Mouse (Mus musculus) thymus, adult 2 months (tissue): ENCODE results near the gene Sept6. TPM values are rescaled to one million over a fixed set of nuclear protein-coding genes. Genes with fewer than 3 reads are reported as not detected.

Source experiments
- DNase-seq: peaks from one replicate; pipeline ENCODE4 v3.0.0; 2021
- H3K27ac ChIP-seq: fragments of 200-500 bp; 2 replicates; pipeline ENCODE4 v1.5.1; 2012; ENCODE audit warnings: low read length, control low read depth; ENCODE audit not compliant: control insufficient read depth, insufficient read depth
- H3K27me3 ChIP-seq: fragments of 200-500 bp; 2 replicates; pipeline ENCODE4 v1.6.1; 2012; ENCODE audit warnings: mild to moderate bottlenecking, low read length, moderate library complexity, mixed read lengths; ENCODE audit not compliant: control insufficient read depth, insufficient read depth
- H3K36me3 ChIP-seq: fragments of 200-500 bp; 2 replicates; pipeline ENCODE4 v1.6.1; 2012; ENCODE audit warnings: mild to moderate bottlenecking, low read length, moderate library complexity; ENCODE audit not compliant: control insufficient read depth, insufficient read depth
- H3K4me1 ChIP-seq: fragments of 200-500 bp; replicated peaks from 2 replicates; pipeline ENCODE4 v1.6.1; 2012; ENCODE audit warnings: low read length; ENCODE audit not compliant: control insufficient read depth, insufficient read depth
- H3K4me3 ChIP-seq: fragments of 200-500 bp; 2 replicates; pipeline ENCODE4 v1.5.1; 2012; ENCODE audit warnings: mild to moderate bottlenecking, low read length, control low read depth, moderate library complexity; ENCODE audit not compliant: control insufficient read depth, insufficient read depth
- CTCF ChIP-seq: fragments of 200-500 bp; IDR thresholded peaks from 2 replicates; pipeline ENCODE4 v1.5.1; 2012; ENCODE audit warnings: mild to moderate bottlenecking, control low read depth, low read length, moderate library complexity, borderline replicate concordance; ENCODE audit not compliant: control insufficient read depth, poor library complexity, insufficient read depth; ENCODE audit errors: extremely low read depth
- POLR2A ChIP-seq: fragments of 200-500 bp; IDR thresholded peaks from 2 replicates; pipeline ENCODE4 v1.6.1; 2012; ENCODE audit warnings: mild to moderate bottlenecking, low read length, control low read depth, moderate library complexity; ENCODE audit not compliant: control insufficient read depth, poor library complexity, insufficient read depth; ENCODE audit errors: extremely low read depth
- WGBS: fragments of 180-500 bp; shearing (Covaris S2); methylation state at CpG from one replicate; pipeline ENCODE4 v1.1.7; 2018; 5-methylcytosine and 5-hydroxymethylcytosine counted together
- polyA plus RNA-seq: library from polyadenylated mRNA; depleted of rRNA; stranded (reverse); fragments of >200 nt; gene quantifications from 2 replicates; pipeline ENCODE4 v1.2.3, GENCODE M21; 2012

Gene Sept6
- polyA plus RNA-seq, 1 experiment = 122 TPM

- Histone ChIP-seq H3K36me3 (peaks cover 18% of the 10 kb centered on the region; the same call in 1 of the 2 replicates), H3K4me3 (no peak overlapping the region), H3K27ac (no peak overlapping the region), H3K27me3 (no peaks in the 10 kb centered on the region), H3K4me1 (no peaks in the 10 kb centered on the region)
- TF ChIP-seq CTCF (no peak), POLR2A (no peak)
- 50% methylated on average over 4 of the region's 4 CpGs for WGBS
- DNase-seq = no peak
Measured at GRCm38 (mm10) chrX:36939806-36940413, 51.7 kb downstream of the Sept6 start.

- WGBS = 91% methylated on average over 7 of the region's 7 CpGs
- Histone ChIP-seq H3K4me1 (no peaks in the 10 kb centered on the region), H3K27me3 (no peaks in the 10 kb centered on the region), H3K4me3 (no peak overlapping the region), H3K36me3 (peaks cover 17% of the 10 kb centered on the region), H3K27ac (no peak overlapping the region)
- DNase-seq = no peak
- TF ChIP-seq CTCF = no peak
- no peak for TF ChIP-seq POLR2A
Measured at GRCm38 (mm10) chrX:36935326-36935966, 56.1 kb downstream of the Sept6 start.

GRCm38 (mm10) chrX:36930574-36930973 is 61.0 kb downstream of the Sept6 start:
- H3K4me3 ChIP-seq = no peak overlapping the region
- 83% methylated on average over 1 of the region's 1 CpGs for WGBS
- no peak overlapping the region for H3K27ac ChIP-seq
- H3K4me1 ChIP-seq = no peaks in the 10 kb centered on the region
- H3K36me3 ChIP-seq = peaks cover 54% of the 10 kb centered on the region
- H3K27me3 ChIP-seq = no peaks in the 10 kb centered on the region
- peak; percentile 21 for DNase-seq
- no peak for TF ChIP-seq CTCF
- TF ChIP-seq POLR2A = no peak

GRCm38 (mm10) chrX:36929694-36930093 is 61.9 kb downstream of the Sept6 start:
- DNase-seq = no peak
- Histone ChIP-seq H3K4me3 (no peak overlapping the region), H3K27me3 (no peaks in the 10 kb centered on the region), H3K27ac (no peak overlapping the region), H3K4me1 (no peaks in the 10 kb centered on the region), H3K36me3 (peaks cover 62% of the 10 kb centered on the region)
- TF ChIP-seq POLR2A (no peak), CTCF (no peak)
- WGBS = 91% methylated on average over 4 of the region's 4 CpGs

GRCm38 (mm10) chrX:36928791-36929190 is 62.8 kb downstream of the Sept6 start:
- DNase-seq = no peak
- Histone ChIP-seq H3K27ac (no peak overlapping the region), H3K4me1 (no peaks in the 10 kb centered on the region), H3K27me3 (no peaks in the 10 kb centered on the region), H3K36me3 (peaks cover 60% of the 10 kb centered on the region), H3K4me3 (no peak overlapping the region)
- no peak for TF ChIP-seq POLR2A
- TF ChIP-seq CTCF = no peak
- 95% methylated on average over 4 of the region's 4 CpGs for WGBS

- Histone ChIP-seq H3K4me1 (no peaks in the 10 kb centered on the region), H3K27me3 (no peaks in the 10 kb centered on the region), H3K27ac (no peak overlapping the region), H3K36me3 (peaks cover 44% of the 10 kb centered on the region), H3K4me3 (no peak overlapping the region)
- TF ChIP-seq POLR2A (no peak), CTCF (no peak)
- WGBS = 91% methylated on average over 4 of the region's 4 CpGs
- no peak for DNase-seq
Measured at GRCm38 (mm10) chrX:36921346-36921745, 70.2 kb downstream of the Sept6 start.
